Mouse (Mus musculus) brown adipose tissue, adult 24 weeks (tissue): ENCODE data around the gene Zfhx3. TPM values are rescaled to one million over a fixed set of nuclear protein-coding genes. Genes with fewer than 3 reads are reported as not detected.
A peak's percentile ranks its signal among the peaks of the same experiment; 100 is the strongest.

Source experiments
- H3K27ac ChIP-seq: fragments of 200-500 bp; replicated peaks from 2 replicates; pipeline ENCODE4 v1.5.1; 2012; ENCODE audit warnings: low read depth, mild to moderate bottlenecking, low read length
- H3K4me1 ChIP-seq: fragments of 200-500 bp; 2 replicates; pipeline ENCODE4 v1.6.1; 2012; ENCODE audit warnings: low read length, mixed read lengths; ENCODE audit not compliant: control insufficient read depth, insufficient read depth, insufficient read length
- H3K4me3 ChIP-seq: fragments of 200-500 bp; 2 replicates; pipeline ENCODE4 v1.5.1; 2012; ENCODE audit warnings: low read depth, mild to moderate bottlenecking, low read length, moderate library complexity; ENCODE audit not compliant: insufficient read depth
- polyA plus RNA-seq: library from polyadenylated mRNA; stranded (reverse); fragments of >200 nt; gene quantifications from 2 replicates; pipeline ENCODE4 v1.2.4, GENCODE M21; 2012; ENCODE audit not compliant: missing spikeins, insufficient read depth, insufficient read length

The Zfhx3 gene
- polyA plus RNA-seq, 1 experiment: 5.2 TPM

- H3K4me1 ChIP-seq: peaks cover 7% of the 10 kb centered on the region; the same call in 1 of the 2 replicates
- H3K27ac ChIP-seq: peak overlapping the region; percentile 94
- peak overlapping the region; percentile 7; the same call in 1 of the 2 replicates for H3K4me3 ChIP-seq
These were observed 764.0 kb downstream of the Zfhx3 start for GRCm38 (mm10) chr8:108706491-108706847.

DNA sequence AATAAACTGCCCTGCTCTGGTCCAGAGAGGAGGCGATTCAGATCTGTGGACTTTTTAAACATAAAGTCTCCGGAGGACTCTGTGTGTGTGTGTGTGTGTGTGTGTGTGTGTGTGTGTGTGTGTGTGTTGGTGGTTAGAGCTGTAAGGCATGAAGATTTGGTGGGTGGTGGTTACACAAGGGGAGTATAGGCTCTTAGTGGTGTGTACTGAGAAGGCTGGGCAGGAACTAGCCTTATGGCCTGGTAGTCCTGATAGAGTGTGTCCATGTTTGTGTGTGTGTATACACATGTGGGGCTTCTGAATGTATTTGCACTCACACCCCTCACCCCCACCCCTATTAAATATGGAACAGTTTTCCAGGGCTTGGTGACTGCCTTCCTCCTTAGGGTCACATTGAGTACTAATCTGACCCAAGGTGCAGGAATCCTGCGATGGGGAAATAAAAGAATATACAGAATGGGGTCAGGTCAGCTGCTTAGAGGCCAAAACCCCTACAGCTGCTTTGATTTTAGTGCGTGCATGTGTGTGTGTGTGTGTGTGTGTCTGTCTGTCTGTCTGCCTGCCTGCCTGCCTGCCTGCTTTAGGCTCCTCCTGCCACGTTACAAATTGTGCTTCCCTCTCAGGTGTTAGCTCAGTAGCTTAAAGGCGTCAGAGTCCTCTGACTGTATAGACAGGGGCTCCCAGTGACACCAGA lies 764.6 kb downstream of the Zfhx3 start:
- H3K4me3 ChIP-seq: peak overlapping the region; percentile 7; the same call in 1 of the 2 replicates
- peaks cover 7% of the 10 kb centered on the region; the same call in 1 of the 2 replicates for H3K4me1 ChIP-seq
- peak overlapping the region; percentile 94 for H3K27ac ChIP-seq

GRCm38 (mm10) chr8:108707576-108708281 lies 765.3 kb downstream of the Zfhx3 start:
- peaks cover 7% of the 10 kb centered on the region; the same call in 1 of the 2 replicates for H3K4me1 ChIP-seq
- no peak overlapping the region for H3K4me3 ChIP-seq
- H3K27ac ChIP-seq: peak overlapping the region; percentile 94

GRCm38 (mm10) chr8:108708833-108709387 lies 766.5 kb downstream of the Zfhx3 start:
- Histone ChIP-seq H3K4me1 (peaks cover 9% of the 10 kb centered on the region; the same call in 1 of the 2 replicates), H3K27ac (peak overlapping the region; percentile 37; the same call in 1 of the 2 replicates), H3K4me3 (no peak overlapping the region)

GRCm38 (mm10) chr8:108709441-108709840 lies 767.0 kb downstream of the Zfhx3 start:
- Histone ChIP-seq H3K27ac (peak overlapping the region; percentile 37; the same call in 1 of the 2 replicates), H3K4me3 (no peak overlapping the region), H3K4me1 (peaks cover 9% of the 10 kb centered on the region; the same call in 1 of the 2 replicates)

DNA sequence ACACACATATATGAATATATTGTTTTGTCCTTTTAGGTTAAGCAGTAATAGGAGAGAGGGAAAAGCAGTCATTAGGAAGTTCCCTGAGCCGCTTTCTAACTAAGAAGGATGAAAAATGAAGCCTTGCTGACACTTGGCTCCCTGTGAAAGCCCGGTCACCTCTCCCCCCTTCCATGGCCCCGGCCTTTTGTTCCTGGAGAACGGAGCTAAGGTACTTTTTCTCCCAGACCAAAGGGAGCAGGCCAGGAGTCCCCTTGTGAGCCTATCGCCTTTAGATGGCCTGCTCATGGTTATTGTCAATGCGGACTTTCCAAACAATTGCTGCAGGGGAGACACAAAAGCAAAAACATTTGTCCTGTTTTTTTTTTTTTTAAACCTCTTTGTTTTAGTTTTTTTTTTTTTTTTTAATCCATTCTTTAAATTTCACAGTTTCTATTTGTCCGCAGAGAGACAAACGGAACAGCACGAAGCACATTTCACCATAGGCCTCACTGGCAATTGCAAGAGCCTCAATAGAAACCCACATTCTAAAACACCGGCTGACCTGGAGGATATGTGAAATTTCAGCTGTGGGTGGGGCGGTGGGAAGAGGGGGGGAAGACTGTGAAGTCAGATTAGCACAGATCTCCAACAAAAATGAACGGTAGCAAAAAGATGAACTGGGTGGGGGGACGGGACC lies 767.6 kb downstream of the Zfhx3 start:
- H3K4me3 ChIP-seq: no peak overlapping the region
- H3K4me1 ChIP-seq: peaks cover 9% of the 10 kb centered on the region; the same call in 1 of the 2 replicates
- peak overlapping the region; percentile 44; the same call in 1 of the 2 replicates for H3K27ac ChIP-seq

- no peak overlapping the region for H3K4me3 ChIP-seq
- H3K27ac ChIP-seq: peak overlapping the region; percentile 44; the same call in 1 of the 2 replicates
- H3K4me1 ChIP-seq: peaks cover 9% of the 10 kb centered on the region; the same call in 1 of the 2 replicates
These were observed 768.4 kb downstream of the Zfhx3 start for GRCm38 (mm10) chr8:108710607-108711489.

DNA sequence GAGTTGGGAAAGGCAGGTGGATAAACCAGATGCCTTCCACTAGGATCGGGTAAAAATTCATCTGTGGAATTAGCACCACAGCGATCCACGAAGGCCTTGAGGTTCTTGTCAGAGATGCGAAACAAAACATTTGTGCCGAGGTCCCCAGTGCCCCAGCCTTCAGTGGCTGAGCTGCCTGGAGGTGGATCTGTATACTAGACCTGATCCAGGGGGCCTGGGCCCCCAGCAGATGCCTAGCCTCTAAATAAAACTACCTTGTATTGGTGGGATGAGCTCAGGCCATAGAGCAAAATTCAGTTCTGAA lies 769.0 kb downstream of the Zfhx3 start:
- Histone ChIP-seq H3K4me3 (no peak overlapping the region), H3K4me1 (peaks cover 9% of the 10 kb centered on the region; the same call in 1 of the 2 replicates), H3K27ac (peak overlapping the region; percentile 1; the same call in 1 of the 2 replicates)

DNA sequence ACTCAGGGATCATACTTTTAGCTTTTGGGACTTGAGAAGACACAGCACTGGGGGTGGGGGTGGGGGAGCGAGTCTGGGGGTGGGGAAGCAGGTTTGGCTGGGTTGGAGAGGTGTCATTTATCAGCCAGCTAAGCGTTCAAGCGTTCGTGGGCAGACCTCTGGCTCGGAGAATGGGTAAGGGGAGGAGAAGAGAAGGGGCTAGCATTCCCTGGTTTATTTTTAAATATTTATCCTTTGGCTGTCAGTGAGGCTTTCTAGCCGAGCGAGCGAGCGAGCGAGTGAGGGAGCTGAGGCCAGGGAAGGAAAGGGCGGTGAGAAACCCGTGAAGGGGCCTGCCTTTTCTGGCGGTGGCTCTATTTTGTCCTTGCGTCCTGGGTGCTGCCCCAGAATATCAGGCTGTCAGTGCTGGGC lies 769.6 kb downstream of the Zfhx3 start:
- peak overlapping the region; percentile 80 for H3K27ac ChIP-seq
- no peak overlapping the region for H3K4me3 ChIP-seq
- H3K4me1 ChIP-seq: peaks cover 6% of the 10 kb centered on the region; the same call in 1 of the 2 replicates

- Histone ChIP-seq H3K4me1 (0 out of 2 replicates have a peak, but pooled peaks cover 3% of the 10 kb centered on the region), H3K4me3 (no peak overlapping the region), H3K27ac (peak overlapping the region; percentile 80)
These were observed 770.2 kb downstream of the Zfhx3 start for GRCm38 (mm10) chr8:108712607-108713006.

DNA sequence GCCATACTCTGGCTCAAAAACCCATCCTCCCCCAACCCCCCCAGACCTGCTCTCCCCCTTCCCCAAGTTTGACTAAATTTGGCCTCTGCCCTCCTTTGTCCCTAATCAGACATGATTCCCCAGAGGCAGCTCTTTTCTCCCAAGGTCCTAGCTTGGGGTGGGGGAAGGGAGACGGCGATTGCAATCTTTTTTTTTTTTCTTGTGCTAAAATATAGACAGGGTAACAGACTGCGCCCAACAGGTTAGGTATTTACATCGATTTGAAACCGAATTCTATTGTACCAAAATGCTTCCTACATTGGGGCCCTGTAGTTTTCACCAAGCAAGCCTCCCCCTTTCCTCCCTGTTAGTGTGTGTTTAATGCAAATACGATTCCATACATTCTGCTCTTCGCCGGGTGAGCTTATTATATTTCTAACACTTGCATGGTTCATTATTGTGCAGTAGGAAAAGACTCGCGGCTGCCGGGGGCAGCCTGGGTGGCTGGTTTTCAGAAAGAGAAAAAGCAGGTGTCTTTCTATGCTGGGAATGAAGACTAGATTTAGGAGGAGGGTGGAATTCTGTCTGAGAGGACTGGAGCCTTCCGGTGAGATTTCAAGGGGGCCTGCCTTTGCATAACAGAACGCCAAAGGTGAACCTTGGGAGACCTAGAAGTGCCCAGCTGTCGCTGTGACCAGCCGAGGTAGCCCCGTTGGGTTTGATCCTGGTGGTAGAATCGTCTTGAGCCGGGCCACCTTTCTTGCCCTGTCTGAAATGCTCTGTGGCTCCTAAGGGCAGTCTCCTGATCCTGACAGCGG lies 771.1 kb downstream of the Zfhx3 start:
- Histone ChIP-seq H3K27ac (peak overlapping the region; percentile 89), H3K4me1 (0 out of 2 replicates have a peak, but pooled peaks cover 3% of the 10 kb centered on the region), H3K4me3 (peak overlapping the region; percentile 73; the same call in 1 of the 2 replicates)

- peak overlapping the region; percentile 73 for H3K4me3 ChIP-seq
- 0 out of 2 replicates have a peak, but pooled peaks cover 3% of the 10 kb centered on the region for H3K4me1 ChIP-seq
- H3K27ac ChIP-seq: peak overlapping the region; percentile 89
These were observed 771.7 kb downstream of the Zfhx3 start for GRCm38 (mm10) chr8:108714143-108714635.
